Mouse (Mus musculus) hindbrain, embryonic 13.5 days (tissue): ENCODE measurements around the gene Tacc3. TPM values are rescaled to one million over a fixed set of nuclear protein-coding genes. Genes with fewer than 3 reads are reported as not detected.
A peak's percentile ranks its signal among the peaks of the same experiment; 100 is the strongest.

Experiments used
- ATAC-seq: fragments of 200-750 bp; cut with Nextera tagmentation; 2 replicates; pipeline ENCODE4 v1.8.0; 2017; ENCODE audit warnings: moderate TSS enrichment; ENCODE audit not compliant: low FRiP score
- H3K27ac ChIP-seq: fragments of 300-500 bp; sonication (generic); 2 replicates; pipeline ENCODE4 v1.5.1; 2015; ENCODE audit warnings: inconsistent platforms, mild to moderate bottlenecking, moderate library complexity
- H3K27me3 ChIP-seq: fragments of 300-500 bp; sonication (generic); 2 replicates; pipeline ENCODE4 v1.6.1; 2015; ENCODE audit warnings: mild to moderate bottlenecking, inconsistent platforms
- H3K36me3 ChIP-seq: fragments of 300-500 bp; sonication (generic); 2 replicates; pipeline ENCODE4 v1.6.1; 2015; ENCODE audit warnings: mild to moderate bottlenecking, inconsistent platforms
- H3K4me1 ChIP-seq: fragments of 300-500 bp; sonication (generic); replicated peaks from 2 replicates; pipeline ENCODE4 v1.6.1; 2015; ENCODE audit warnings: inconsistent platforms
- H3K4me2 ChIP-seq: fragments of 300-500 bp; sonication (generic); 2 replicates; pipeline ENCODE4 v1.6.1; 2015; ENCODE audit warnings: inconsistent platforms, mild to moderate bottlenecking, moderate library complexity
- H3K4me3 ChIP-seq: fragments of 300-500 bp; sonication (generic); 2 replicates; pipeline ENCODE4 v1.5.1; 2015; ENCODE audit warnings: mild to moderate bottlenecking, inconsistent platforms
- H3K9ac ChIP-seq: fragments of 300-500 bp; sonication (generic); 2 replicates; pipeline ENCODE4 v1.6.1; 2015; ENCODE audit warnings: mild to moderate bottlenecking, inconsistent platforms
- H3K9me3 ChIP-seq: fragments of 300-500 bp; sonication (generic); 2 replicates; pipeline ENCODE4 v1.6.1; 2016; ENCODE audit warnings: inconsistent platforms
- WGBS: fragments of 180-500 bp; shearing (Covaris S2); methylation state at CpG from one replicate; pipeline ENCODE4 v1.1.7; 2015; 5-methylcytosine and 5-hydroxymethylcytosine counted together
- polyA plus RNA-seq: library from polyadenylated mRNA; unstranded; fragments of >200 nt; fragmentation: Nextera tagmentation; extraction: Ambion mirVana; gene quantifications from 2 replicates; pipeline ENCODE4 v1.2.1, GENCODE M21; 2015

The Tacc3 gene
- polyA plus RNA-seq, 1 experiment from 2014 or later = 48.8 TPM

DNA sequence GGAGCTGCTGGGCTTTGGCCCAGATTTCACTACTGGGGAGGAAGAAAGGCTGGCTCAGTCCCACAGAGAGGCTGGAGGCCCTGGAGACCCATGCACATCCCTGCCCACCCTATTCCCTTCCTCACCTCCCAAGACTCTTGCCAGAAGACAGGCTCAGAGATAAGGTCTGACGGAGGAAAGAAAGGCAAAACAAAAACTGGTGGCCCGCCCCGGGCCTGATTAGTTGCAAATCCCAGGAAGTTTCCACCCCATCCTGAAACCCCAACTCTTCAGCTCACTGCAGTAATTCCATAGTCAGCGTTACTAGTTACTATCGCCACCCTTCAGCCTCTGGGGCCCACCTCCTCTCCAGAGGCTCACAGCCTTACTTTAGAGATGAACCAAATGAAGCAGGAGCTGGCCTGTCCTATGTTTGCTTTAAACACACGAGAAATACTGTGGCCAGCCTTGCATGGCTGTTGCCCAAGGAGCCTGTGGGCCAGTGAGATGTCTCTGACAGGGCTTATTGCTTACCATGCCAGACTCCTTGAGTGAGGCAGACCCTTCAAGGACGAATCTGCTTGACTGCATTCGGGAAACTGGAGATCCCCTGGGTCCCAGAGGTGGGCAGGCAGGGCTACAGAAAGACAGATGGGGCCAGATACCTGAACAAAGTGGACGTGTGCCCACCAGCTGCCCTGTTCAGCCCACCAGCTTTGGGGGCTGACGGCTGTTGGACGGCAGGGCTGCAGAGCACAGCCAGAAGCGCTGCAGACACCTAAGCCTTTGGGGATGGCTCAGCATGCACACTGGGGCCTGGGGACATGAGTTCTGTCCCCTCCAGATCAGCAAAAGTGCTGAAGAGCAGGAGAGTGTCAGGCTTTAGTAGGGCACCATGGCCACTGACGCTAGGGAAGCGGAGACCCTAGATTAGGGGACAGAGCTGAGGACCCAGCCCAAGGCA, 30.6 kb downstream of the Tacc3 start:
- Histone ChIP-seq H3K9ac (peak overlapping the region; percentile 31; the same call in 1 of the 2 replicates), H3K27me3 (peaks cover 77% of the 10 kb centered on the region), H3K4me2 (no peak overlapping the region; the same call in 1 of the 2 replicates), H3K9me3 (no peaks in the 10 kb centered on the region), H3K4me1 (peaks cover 50% of the 10 kb centered on the region), H3K36me3 (no peaks in the 10 kb centered on the region), H3K4me3 (no peak overlapping the region), H3K27ac (peak overlapping the region; percentile 75)
- peak; percentile 3; the same call in 1 of the 2 replicates for ATAC-seq
- WGBS = 40% methylated on average over 14 of the region's 14 CpGs

- Histone ChIP-seq H3K27me3 (peaks cover 85% of the 10 kb centered on the region), H3K27ac (peak overlapping the region; percentile 75), H3K9me3 (no peaks in the 10 kb centered on the region), H3K9ac (peak overlapping the region; percentile 43), H3K36me3 (no peaks in the 10 kb centered on the region), H3K4me1 (peaks cover 56% of the 10 kb centered on the region), H3K4me3 (no peak overlapping the region), H3K4me2 (peak overlapping the region; percentile 29)
- 11% methylated on average over 20 of the region's 20 CpGs for WGBS
- ATAC-seq = peak; percentile 92
These were observed 31.4 kb downstream of the Tacc3 start for GRCm38 (mm10) chr5:33689221-33689844.

DNA sequence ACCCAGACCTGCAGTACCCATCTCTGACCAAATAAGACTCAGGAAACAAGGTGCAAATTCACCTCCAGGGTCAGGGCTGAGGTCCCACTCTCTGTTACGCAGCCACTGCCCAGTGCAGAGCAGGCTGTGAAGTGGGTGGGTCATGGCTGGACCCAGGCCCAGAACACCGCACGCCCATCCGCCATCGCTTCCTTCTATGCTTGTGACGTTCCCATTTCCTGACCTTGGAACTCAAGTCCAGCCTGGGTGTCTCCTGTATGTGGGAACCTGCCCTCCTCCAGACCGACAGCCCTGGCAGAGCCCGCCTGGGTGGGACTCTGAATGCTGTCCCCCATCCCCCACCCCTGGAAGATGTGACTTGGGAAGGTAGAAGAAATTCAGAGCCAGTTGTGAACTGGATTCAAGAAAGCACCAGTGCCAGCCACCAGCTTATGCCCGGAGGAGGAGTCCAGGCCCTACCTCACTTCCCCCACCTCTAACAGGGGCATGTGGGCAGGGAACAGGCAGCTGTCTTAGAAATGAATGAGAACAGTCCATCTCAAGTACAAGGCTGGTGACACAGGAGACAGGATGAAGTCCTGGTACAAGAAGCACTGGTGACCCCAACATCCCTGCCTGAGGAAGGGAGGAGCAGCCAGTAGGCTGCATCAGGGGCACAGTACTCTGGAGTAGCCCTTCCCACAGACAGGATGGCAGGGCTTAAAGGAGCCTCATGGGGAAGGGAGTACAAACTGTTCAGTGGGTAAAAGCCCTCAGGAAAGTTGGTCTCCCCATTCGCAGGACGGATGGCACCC, 32.1 kb downstream of the Tacc3 start:
- Histone ChIP-seq H3K9me3 (no peaks in the 10 kb centered on the region), H3K27ac (peak overlapping the region; percentile 75), H3K9ac (peak overlapping the region; percentile 43), H3K4me3 (no peak overlapping the region), H3K36me3 (no peaks in the 10 kb centered on the region), H3K4me2 (peak overlapping the region; percentile 29; the same call in 1 of the 2 replicates), H3K4me1 (peaks cover 63% of the 10 kb centered on the region), H3K27me3 (peaks cover 92% of the 10 kb centered on the region)
- peak; percentile 21 for ATAC-seq
- 45% methylated on average over 11 of the region's 11 CpGs for WGBS

GRCm38 (mm10) chr5:33692393-33692792, 34.5 kb downstream of the Tacc3 start:
- peak overlapping the region; percentile 39; the same call in 1 of the 2 replicates for H3K9ac ChIP-seq
- H3K36me3 ChIP-seq = no peaks in the 10 kb centered on the region
- H3K4me3 ChIP-seq = no peak overlapping the region
- H3K4me2 ChIP-seq = peak overlapping the region; percentile 15; the same call in 1 of the 2 replicates
- H3K27me3 ChIP-seq = peaks cover 97% of the 10 kb centered on the region
- peaks cover 78% of the 10 kb centered on the region for H3K4me1 ChIP-seq
- peak overlapping the region; percentile 81 for H3K27ac ChIP-seq
- no peaks in the 10 kb centered on the region for H3K9me3 ChIP-seq
- no peak for ATAC-seq
- 3% methylated on average over 24 of the region's 24 CpGs for WGBS

- Histone ChIP-seq H3K27ac (peak overlapping the region; percentile 78), H3K9me3 (no peaks in the 10 kb centered on the region), H3K9ac (peak overlapping the region; percentile 49; the same call in 1 of the 2 replicates), H3K4me1 (peaks cover 86% of the 10 kb centered on the region), H3K4me3 (no peak overlapping the region), H3K27me3 (peaks cover 94% of the 10 kb centered on the region), H3K36me3 (no peaks in the 10 kb centered on the region), H3K4me2 (0 out of 2 replicates have a peak overlapping the region, but pooled peaks have one; percentile 80)
- WGBS = 45% methylated on average over 9 of the region's 9 CpGs
- ATAC-seq = no peak
These were observed 36.5 kb downstream of the Tacc3 start for GRCm38 (mm10) chr5:33694461-33694847.

GRCm38 (mm10) chr5:33694848-33695717, 37.2 kb downstream of the Tacc3 start:
- Histone ChIP-seq H3K36me3 (no peaks in the 10 kb centered on the region), H3K9me3 (no peaks in the 10 kb centered on the region), H3K9ac (peak overlapping the region; percentile 73), H3K4me1 (peaks cover 86% of the 10 kb centered on the region), H3K27ac (peak overlapping the region; percentile 78), H3K4me3 (peak overlapping the region; percentile 44), H3K4me2 (peak overlapping the region; percentile 80), H3K27me3 (peaks cover 95% of the 10 kb centered on the region)
- 1% methylated on average over 62 of the region's 71 CpGs for WGBS
- ATAC-seq = peak; percentile 66

GRCm38 (mm10) chr5:33695718-33696121, 37.8 kb downstream of the Tacc3 start:
- Histone ChIP-seq H3K27me3 (peaks cover 95% of the 10 kb centered on the region), H3K36me3 (no peaks in the 10 kb centered on the region), H3K27ac (peak overlapping the region; percentile 78), H3K9ac (peak overlapping the region; percentile 73), H3K4me1 (peaks cover 86% of the 10 kb centered on the region), H3K9me3 (no peaks in the 10 kb centered on the region), H3K4me3 (peak overlapping the region; percentile 44), H3K4me2 (peak overlapping the region; percentile 80)
- 2% methylated on average over 24 of the region's 24 CpGs for WGBS
- no peak for ATAC-seq

DNA sequence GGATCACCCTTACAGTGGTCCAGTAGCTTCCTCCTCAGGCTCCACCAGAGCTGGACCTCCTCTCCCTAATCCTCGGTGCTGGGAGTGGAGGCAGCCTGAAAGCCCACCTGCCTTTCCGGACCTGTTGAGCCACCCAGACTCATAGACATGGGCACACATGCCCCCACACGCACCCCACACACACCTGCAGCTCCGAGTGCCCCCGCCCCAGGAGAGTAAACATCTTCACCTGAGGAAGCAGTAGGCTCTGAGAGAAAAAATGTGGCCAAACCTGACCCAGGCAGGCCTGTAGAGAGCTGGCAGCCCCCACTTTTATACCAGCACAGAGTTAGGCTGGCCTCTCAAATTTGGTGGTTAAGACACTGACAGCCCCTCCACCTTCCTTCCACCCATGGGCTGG, 38.5 kb downstream of the Tacc3 start:
- no peaks in the 10 kb centered on the region for H3K36me3 ChIP-seq
- ATAC-seq = no peak
- H3K27ac ChIP-seq = no peak overlapping the region
- H3K27me3 ChIP-seq = peaks cover 95% of the 10 kb centered on the region
- peaks cover 90% of the 10 kb centered on the region for H3K4me1 ChIP-seq
- no peak overlapping the region for H3K9ac ChIP-seq
- no peaks in the 10 kb centered on the region for H3K9me3 ChIP-seq
- WGBS = 51% methylated on average over 5 of the region's 5 CpGs
- no peak overlapping the region for H3K4me3 ChIP-seq
- no peak overlapping the region for H3K4me2 ChIP-seq

DNA sequence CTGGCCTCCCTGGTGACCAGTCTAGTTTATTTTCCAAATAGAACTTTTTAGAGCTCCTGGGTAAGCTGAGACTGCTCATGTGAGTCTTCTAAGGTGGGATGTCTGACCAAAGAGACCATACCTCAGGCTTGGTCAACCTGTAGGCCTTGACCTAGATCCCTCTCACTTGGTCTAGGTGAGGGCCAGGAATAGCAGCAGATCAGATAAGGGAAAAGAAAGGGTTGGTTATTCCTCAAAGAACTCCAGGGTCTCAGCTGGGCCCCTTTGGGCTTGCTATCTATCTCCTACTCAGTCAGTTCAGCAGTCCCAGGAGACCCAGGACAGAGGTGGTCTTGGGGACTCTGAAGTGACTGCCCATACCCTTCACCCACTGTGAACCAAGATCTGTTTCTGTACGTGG, 39.6 kb downstream of the Tacc3 start:
- Histone ChIP-seq H3K4me3 (no peak overlapping the region), H3K9ac (no peak overlapping the region), H3K4me1 (peaks cover 90% of the 10 kb centered on the region), H3K9me3 (no peaks in the 10 kb centered on the region), H3K27ac (peak overlapping the region; percentile 52), H3K4me2 (no peak overlapping the region), H3K27me3 (peaks cover 92% of the 10 kb centered on the region), H3K36me3 (no peaks in the 10 kb centered on the region)
- ATAC-seq = no peak
- WGBS = 12% methylated on average over 1 of the region's 1 CpGs

- 13% methylated on average over 13 of the region's 13 CpGs for WGBS
These were observed 40.1 kb downstream of the Tacc3 start for GRCm38 (mm10) chr5:33697947-33698512.

GRCm38 (mm10) chr5:33698669-33699068, 40.7 kb downstream of the Tacc3 start:
- Histone ChIP-seq H3K27ac (peak overlapping the region; percentile 52), H3K9ac (no peak overlapping the region), H3K36me3 (no peaks in the 10 kb centered on the region), H3K4me3 (no peak overlapping the region), H3K4me2 (no peak overlapping the region), H3K27me3 (peaks cover 81% of the 10 kb centered on the region), H3K4me1 (peaks cover 84% of the 10 kb centered on the region), H3K9me3 (no peaks in the 10 kb centered on the region)
- 89% methylated on average over 5 of the region's 5 CpGs for WGBS
- ATAC-seq = no peak

More at GRCm38 (mm10) chr5:33697947-33698512, 40.1 kb downstream of the Tacc3 start:
- Histone ChIP-seq H3K27me3 (peaks cover 87% of the 10 kb centered on the region), H3K9ac (no peak overlapping the region), H3K36me3 (no peaks in the 10 kb centered on the region), H3K27ac (peak overlapping the region; percentile 52; the same call in 1 of the 2 replicates), H3K4me3 (no peak overlapping the region), H3K4me1 (peaks cover 85% of the 10 kb centered on the region), H3K4me2 (no peak overlapping the region), H3K9me3 (no peaks in the 10 kb centered on the region)
- peak; percentile 33 for ATAC-seq
